Mouse (Mus musculus): ENCODE results near the gene Nrf1.

Gene Nrf1

DNA sequence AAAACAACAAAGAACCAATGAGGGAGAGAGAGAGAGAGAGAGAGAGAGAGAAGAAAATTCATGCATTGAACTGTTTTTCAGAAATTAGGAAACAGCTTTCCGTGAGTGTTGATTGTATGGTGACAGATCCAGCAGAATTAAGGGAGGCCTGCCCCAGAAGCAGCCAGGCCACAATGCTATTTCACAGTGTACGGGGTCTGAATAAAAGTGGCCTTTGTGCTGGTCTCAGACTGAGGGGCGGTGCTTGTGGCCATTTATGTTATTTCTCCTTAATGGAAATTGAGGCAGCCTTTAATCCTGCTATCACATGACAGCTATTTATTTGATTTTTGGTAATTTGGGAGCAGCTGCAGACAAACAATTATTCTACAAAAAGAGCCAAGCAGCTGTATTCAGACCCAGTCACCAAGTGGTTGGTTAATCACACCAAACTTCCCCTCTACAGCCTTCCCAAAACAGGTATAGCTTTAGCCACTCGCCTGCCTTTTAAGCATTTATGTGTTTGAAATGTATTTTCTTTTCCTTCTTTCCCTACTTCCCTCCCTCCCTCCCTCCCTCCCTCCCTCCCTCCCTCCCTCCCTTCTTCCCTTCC lies 31.2 kb downstream of the Nrf1 start:
- no peak for DNase-seq (ENCODE audit: low spot score)

GRCm38 (mm10) chr6:30081339-30081738 lies 33.6 kb downstream of the Nrf1 start:
- DNase-seq (ENCODE audit: low spot score): peak; percentile 13

- DNase-seq (ENCODE audit: low spot score): no peak
Measured at GRCm38 (mm10) chr6:30083307-30083706, 35.5 kb downstream of the Nrf1 start.

- DNase-seq (ENCODE audit: low spot score): no peak
Measured at GRCm38 (mm10) chr6:30085351-30085750, 37.6 kb downstream of the Nrf1 start.

- no peak for DNase-seq (ENCODE audit: low spot score)
Measured at GRCm38 (mm10) chr6:30091221-30091620, 43.4 kb downstream of the Nrf1 start.

- no peak for DNase-seq (ENCODE audit: low spot score)
Measured at GRCm38 (mm10) chr6:30092816-30093215, 45.0 kb downstream of the Nrf1 start.

- no peak for DNase-seq (ENCODE audit: low spot score)
Measured at GRCm38 (mm10) chr6:30101773-30102415, 54.1 kb downstream of the Nrf1 start.

DNA sequence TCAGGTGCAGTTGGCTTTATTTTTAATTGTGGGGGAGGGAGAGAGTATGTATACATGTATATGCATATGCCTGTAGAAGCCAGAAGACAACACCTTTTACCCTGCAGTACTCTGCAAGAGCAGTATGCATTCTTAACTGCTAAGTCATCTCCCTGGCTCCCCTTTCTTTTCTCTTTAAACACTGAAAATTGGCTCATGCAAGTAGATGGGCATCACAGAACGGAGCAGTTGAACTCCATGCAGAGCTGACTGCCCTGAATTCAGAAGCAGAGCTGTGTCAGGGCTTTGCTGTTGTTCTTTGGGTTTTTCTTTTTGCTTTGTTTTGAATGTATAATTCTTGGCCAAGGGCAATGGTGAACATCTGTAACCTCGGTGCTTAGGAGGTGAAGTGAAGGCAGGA lies 58.3 kb downstream of the Nrf1 start:
- DNase-seq (ENCODE audit: low spot score): no peak

DNA sequence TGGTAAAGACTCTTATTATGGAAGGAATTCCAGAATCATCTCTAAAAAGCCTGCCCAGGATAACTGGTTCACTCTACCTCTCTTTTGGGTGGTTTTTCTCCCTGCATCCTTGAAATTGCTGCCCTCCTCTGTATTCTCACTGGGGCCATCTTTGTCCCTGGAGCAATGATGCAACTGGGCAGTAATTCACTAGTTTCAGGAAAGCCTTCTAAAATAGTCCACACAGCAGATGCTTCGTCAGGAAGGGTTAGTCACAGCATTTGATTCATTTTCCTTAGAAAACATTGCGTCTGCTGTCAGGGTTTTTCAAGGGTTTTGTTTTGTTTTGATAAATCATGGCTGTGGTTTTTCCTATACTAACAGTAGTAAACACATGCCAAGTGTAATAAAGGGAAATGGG lies 59.7 kb downstream of the Nrf1 start:
- DNase-seq (ENCODE audit: low spot score): no peak

GRCm38 (mm10) chr6:30109820-30110502 lies 62.2 kb downstream of the Nrf1 start:
- DNase-seq (ENCODE audit: low spot score): no peak

DNA sequence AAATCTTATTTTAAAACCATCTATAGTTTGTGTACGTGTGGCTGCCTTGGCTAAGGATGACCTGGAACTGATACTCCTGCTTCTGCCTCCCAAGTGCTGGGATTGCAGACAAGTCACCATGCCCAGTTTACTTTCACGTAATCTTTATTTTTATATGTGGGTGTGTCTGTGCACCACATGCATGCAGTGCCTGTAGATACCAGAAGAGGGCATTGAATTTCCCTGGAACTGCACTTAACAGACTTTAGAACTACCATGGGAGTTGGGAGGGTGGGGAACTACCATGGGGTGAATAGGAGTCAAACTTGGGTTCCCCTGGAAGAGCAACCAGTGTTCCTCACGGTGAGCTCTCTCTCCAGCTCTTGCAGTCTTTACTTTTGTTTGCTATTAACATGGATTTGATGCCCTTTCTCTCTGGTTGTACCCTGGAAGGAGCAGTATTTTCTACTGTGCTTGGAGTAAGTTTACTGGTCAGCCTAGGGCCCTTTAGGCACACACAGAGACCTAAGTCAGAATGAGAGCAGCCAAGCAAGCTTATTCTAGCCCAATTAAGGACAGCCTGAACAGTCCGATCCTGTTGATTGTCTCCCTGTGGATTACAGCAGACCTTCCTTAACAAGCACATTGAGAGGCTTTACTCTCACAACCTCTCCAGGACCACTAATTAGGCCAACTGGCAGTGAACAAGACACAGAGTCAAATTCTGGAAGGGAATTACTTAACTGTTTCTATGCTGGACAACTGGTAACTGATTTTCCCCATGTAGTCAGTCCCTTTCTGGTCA lies 64.8 kb downstream of the Nrf1 start:
- DNase-seq (ENCODE audit: low spot score): no peak

- DNase-seq (ENCODE audit: low spot score): no peak
Measured at GRCm38 (mm10) chr6:30114101-30114500, 66.3 kb downstream of the Nrf1 start.

DNA sequence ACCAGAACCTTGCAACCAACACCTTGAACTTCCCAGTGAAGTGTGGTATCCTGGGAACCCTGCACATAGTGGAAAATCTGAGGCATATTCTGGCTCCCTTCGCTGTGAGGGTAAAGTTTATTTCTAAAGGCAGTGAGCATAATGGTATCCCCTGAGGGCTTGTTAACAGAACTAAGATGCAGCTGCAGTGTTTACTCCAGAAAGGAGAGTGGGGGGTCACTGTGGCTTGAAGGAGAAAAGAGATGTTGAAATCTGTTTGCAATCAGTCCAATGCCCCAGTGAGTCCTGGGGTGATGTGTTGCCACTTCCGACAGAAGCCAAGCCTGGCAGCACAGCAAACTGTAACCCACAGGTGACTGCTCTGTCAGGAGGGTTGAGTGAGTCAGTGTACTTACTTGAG lies 73.4 kb downstream of the Nrf1 start:
- DNase-seq (ENCODE audit: low spot score): no peak

DNA sequence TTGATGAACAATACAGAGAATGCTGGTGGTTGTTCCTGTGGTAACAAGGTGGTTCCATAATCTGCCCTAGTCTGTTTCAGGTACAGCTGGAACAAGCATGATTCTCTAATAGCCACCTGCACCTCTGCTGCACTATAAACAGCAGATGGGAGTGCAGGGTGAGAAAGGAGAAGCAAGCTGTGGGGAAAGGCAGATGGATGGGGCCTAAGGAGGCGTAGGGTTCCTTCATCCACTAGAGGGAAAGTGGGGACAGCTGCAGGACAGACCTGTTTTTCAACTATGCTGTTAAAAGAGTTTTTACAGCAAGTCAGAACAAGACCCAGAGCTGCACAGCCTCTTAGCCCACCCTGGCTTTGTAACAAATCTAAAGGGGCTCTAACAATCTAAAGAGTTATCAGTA lies 73.8 kb downstream of the Nrf1 start:
- no peak for DNase-seq (ENCODE audit: low spot score)

GRCm38 (mm10) chr6:30123391-30123790 lies 75.6 kb downstream of the Nrf1 start:
- DNase-seq (ENCODE audit: low spot score): no peak

DNA sequence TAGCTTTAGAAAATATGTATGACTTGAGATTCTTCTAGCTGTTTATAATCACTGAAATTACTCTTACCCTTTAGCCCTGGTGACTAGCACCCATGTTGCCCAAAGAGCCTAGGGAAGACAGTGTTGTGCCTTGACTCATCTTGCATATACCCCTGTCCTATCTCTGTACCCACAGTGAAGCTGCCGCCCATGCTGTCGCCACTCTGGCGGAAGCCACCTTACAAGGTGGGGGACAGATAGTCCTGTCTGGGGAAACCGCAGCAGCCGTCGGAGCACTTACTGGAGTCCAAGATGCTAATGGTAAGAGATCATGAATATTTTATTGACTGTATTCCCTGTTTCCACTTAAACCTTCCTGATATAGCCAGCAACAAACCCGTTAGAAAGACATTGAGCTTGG lies 78.3 kb downstream of the Nrf1 start:
- DNase-seq (ENCODE audit: low spot score): no peak

DNA sequence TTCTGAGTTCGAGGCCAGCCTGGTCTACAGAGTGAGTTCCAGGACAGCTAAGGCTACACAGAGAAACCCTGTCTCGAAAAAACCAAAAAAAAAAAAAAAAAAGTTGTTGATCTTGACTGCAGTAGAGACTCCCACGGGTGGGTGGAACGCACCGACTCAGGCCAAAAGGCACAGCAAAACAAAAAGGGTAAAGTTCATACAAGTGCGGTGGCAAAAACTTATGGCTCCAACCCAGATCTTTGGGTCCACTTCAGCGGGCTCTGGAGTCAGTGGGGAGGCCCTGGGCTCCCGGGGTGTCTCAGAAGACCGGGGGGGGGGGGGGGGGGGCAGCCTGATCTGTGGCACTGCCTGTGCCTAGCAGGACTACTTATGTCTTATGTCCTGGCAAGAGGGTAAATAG lies 79.0 kb downstream of the Nrf1 start:
- no peak for DNase-seq (ENCODE audit: low spot score)

- DNase-seq (ENCODE audit: low spot score): no peak
Measured at GRCm38 (mm10) chr6:30132399-30132798, 84.6 kb downstream of the Nrf1 start.

- DNase-seq (ENCODE audit: low spot score): no peak
Measured at GRCm38 (mm10) chr6:30135590-30135989, 87.8 kb downstream of the Nrf1 start.

GRCm38 (mm10) chr6:30137227-30137626 lies 89.4 kb downstream of the Nrf1 start:
- DNase-seq (ENCODE audit: low spot score): no peak

- no peak for DNase-seq (ENCODE audit: low spot score)
Measured at GRCm38 (mm10) chr6:30139329-30140045, 91.7 kb downstream of the Nrf1 start.

- DNase-seq (ENCODE audit: low spot score): no peak
Measured at GRCm38 (mm10) chr6:30143263-30143662, 95.5 kb downstream of the Nrf1 start.

All from ovary, postnatal 14 days (tissue).